Mouse (Mus musculus): ENCODE data around the gene Jtb. TPM values are rescaled to one million over a fixed set of nuclear protein-coding genes. Genes with fewer than 3 reads are reported as not detected.

The Jtb gene
- polyA plus RNA-seq, 1 experiment = 72.7 TPM

GRCm38 (mm10) chr3:90264687-90265033 lies 33.3 kb downstream of the Jtb start:
- Histone ChIP-seq H3K27ac (ENCODE audit: control insufficient read depth, insufficient read depth, low read depth, low read length, poor library complexity) (peak overlapping the region; percentile 99), H3K4me1 (ENCODE audit: control insufficient read depth, insufficient read depth, low read length) (peaks cover 3% of the 10 kb centered on the region; the same call in 1 of the 2 replicates), H3K4me3 (replicated peaks; ENCODE audit: control insufficient read depth, low read depth, low read length) (peak overlapping the region; percentile 69)
- TF ChIP-seq POLR2A (IDR thresholded peaks at IDR 0.05; ENCODE audit: borderline replicate concordance, control insufficient read depth, low read depth, low read length) (no peak), CTCF (IDR thresholded peaks at IDR 0.05; ENCODE audit: control insufficient read depth, insufficient read depth, low read length) (no peak)
- WGBS = 10% methylated on average over 10 of the region's 10 CpGs

- H3K27ac ChIP-seq (ENCODE audit: control insufficient read depth, insufficient read depth, low read depth, low read length, poor library complexity) = peak within 1 kb of the TSS; percentile 99
- under 1% methylated on average over 77 of the region's 87 CpGs for WGBS
- peak within 1 kb of the TSS; percentile 69 for H3K4me3 ChIP-seq (replicated peaks; ENCODE audit: control insufficient read depth, low read depth, low read length)
- H3K4me1 ChIP-seq (ENCODE audit: control insufficient read depth, insufficient read depth, low read length) = peaks cover 3% of the 10 kb centered on the region; the same call in 1 of the 2 replicates
- TF ChIP-seq POLR2A (IDR thresholded peaks at IDR 0.05; ENCODE audit: borderline replicate concordance, control insufficient read depth, low read depth, low read length) (peak; percentile 71; the same call in 1 of the 2 replicates), CTCF (IDR thresholded peaks at IDR 0.05; ENCODE audit: control insufficient read depth, insufficient read depth, low read length) (peak; percentile 80)
Observed at GRCm38 (mm10) chr3:90265034-90265931, 33.9 kb downstream of the Jtb start, which contains the start of gene Dennd4b. Gene Dennd4b (plus strand): TSS chr3:90265185.

DNA sequence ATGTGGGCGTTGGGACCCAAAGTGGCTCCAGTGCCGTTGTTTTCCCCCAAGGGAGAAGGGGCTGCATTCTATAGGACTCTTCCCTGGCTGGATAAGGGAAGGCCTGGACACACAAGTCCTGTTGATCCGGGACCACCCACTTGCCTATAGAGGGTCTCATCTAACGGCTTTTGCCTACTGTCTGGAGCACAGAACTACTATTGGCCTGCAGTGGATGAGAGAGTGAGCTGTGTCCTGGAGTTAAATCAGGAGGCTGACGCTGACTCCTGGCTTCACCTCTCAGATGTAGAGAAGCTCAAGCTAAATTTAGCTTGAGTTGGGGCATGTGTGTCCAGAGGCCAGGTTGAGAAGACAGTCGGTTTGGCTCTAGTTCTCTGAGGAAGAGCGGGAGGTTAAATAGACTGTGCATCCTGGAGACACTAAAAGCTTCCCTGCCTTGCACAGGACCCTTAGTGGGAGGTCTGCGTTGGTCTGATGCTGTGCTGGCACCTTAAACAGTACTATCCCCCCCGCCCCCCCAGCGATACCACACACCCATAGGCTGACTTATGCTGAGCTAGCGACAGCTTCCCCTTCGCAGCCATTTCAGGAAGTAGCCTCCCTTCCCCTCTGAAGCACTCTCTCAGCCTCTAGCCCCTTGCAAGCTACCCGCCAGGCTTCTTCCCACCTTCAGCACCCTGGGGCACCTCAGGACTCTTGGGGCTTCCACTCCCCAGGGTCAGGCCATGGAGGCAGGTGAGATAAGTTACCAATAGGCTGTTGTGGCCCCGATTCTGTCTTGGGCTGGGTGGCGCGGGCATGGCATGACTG lies 34.7 kb downstream of the Jtb start:
- TF ChIP-seq CTCF (IDR thresholded peaks at IDR 0.05; ENCODE audit: control insufficient read depth, insufficient read depth, low read length) = no peak
- peak; percentile 57; the same call in 1 of the 2 replicates for TF ChIP-seq POLR2A (IDR thresholded peaks at IDR 0.05; ENCODE audit: borderline replicate concordance, control insufficient read depth, low read depth, low read length)
- 1% methylated on average over 16 of the region's 16 CpGs for WGBS
- Histone ChIP-seq H3K27ac (ENCODE audit: control insufficient read depth, insufficient read depth, low read depth, low read length, poor library complexity) (peak overlapping the region; percentile 99), H3K4me1 (ENCODE audit: control insufficient read depth, insufficient read depth, low read length) (peaks cover 3% of the 10 kb centered on the region; the same call in 1 of the 2 replicates), H3K4me3 (replicated peaks; ENCODE audit: control insufficient read depth, low read depth, low read length) (peak overlapping the region; percentile 69)

DNA sequence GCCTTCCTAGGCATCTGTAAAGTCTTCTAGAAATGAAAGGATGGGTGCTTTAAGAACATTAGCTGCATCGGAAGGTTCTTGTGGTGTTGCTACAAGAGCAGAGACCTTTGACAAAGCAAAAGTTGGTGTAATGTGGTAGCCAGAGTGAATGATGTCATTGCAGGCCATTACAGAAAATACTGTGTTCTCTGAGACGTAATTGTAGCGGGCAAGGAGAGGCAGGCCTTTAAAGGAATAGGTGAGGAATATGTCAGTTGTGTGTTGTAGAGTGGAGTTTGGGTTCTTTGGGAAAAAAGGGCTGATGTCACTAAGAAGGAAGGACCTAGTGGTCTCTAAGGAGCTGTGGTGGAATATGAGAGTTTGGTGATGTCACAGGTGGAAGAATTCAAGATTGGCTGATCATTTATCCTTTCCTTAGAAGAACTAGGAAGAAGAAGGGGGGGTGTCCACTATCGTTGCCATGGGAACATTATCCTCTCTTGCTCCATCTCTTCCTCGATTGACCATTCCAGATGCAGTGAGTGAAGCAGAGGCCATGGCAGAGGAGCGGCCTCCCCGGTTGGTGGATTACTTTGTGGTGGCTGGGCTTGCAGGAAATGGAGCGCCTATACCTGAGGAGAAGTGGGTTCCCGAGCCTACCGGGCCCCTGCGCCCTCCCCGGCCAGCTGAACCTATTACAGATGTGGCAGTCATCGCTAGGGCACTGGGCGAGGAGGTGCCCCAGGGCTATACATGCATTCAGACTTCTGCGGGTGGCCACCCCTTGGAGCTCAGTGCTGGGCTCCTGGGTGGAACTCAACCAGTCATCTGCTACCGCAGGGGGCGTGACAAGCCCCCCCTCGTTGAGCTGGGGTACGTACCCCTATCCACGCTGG lies 35.7 kb downstream of the Jtb start:
- Histone ChIP-seq H3K27ac (ENCODE audit: control insufficient read depth, insufficient read depth, low read depth, low read length, poor library complexity) (peak overlapping the region; percentile 99), H3K4me3 (replicated peaks; ENCODE audit: control insufficient read depth, low read depth, low read length) (peak overlapping the region; percentile 69), H3K4me1 (ENCODE audit: control insufficient read depth, insufficient read depth, low read length) (peaks cover 3% of the 10 kb centered on the region; the same call in 1 of the 2 replicates)
- WGBS = 51% methylated on average over 20 of the region's 20 CpGs
- TF ChIP-seq CTCF (IDR thresholded peaks at IDR 0.05; ENCODE audit: control insufficient read depth, insufficient read depth, low read length) (no peak), POLR2A (IDR thresholded peaks at IDR 0.05; ENCODE audit: borderline replicate concordance, control insufficient read depth, low read depth, low read length) (no peak)

DNA sequence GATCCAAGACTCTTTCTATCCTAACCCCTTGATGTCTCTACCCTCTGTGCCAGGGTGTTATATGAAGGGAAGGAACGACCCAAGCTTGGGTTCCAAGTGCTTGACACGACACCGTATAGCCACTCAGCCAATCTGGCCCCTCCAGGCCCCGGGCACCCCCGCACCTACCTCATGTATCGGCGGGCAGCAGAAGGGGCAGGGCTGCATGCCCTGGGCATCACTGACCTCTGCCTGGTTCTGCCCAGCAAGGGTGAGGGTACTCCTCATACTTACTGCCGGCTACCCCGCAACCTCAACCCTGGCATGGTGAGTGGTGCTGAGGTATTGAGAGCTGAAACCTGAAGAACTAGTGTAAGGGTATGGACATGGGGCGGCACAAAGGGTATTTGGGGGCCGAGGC lies 36.8 kb downstream of the Jtb start:
- 92% methylated on average over 11 of the region's 11 CpGs for WGBS
- Histone ChIP-seq H3K4me1 (ENCODE audit: control insufficient read depth, insufficient read depth, low read length) (peaks cover 3% of the 10 kb centered on the region; the same call in 1 of the 2 replicates), H3K4me3 (replicated peaks; ENCODE audit: control insufficient read depth, low read depth, low read length) (no peak overlapping the region), H3K27ac (ENCODE audit: control insufficient read depth, insufficient read depth, low read depth, low read length, poor library complexity) (no peak overlapping the region)
- TF ChIP-seq POLR2A (IDR thresholded peaks at IDR 0.05; ENCODE audit: borderline replicate concordance, control insufficient read depth, low read depth, low read length) (no peak), CTCF (IDR thresholded peaks at IDR 0.05; ENCODE audit: control insufficient read depth, insufficient read depth, low read length) (no peak)

GRCm38 (mm10) chr3:90268971-90269370 lies 37.6 kb downstream of the Jtb start:
- 91% methylated on average over 16 of the region's 16 CpGs for WGBS
- Histone ChIP-seq H3K27ac (ENCODE audit: control insufficient read depth, insufficient read depth, low read depth, low read length, poor library complexity) (no peak overlapping the region), H3K4me1 (ENCODE audit: control insufficient read depth, insufficient read depth, low read length) (peaks cover 3% of the 10 kb centered on the region; the same call in 1 of the 2 replicates), H3K4me3 (replicated peaks; ENCODE audit: control insufficient read depth, low read depth, low read length) (no peak overlapping the region)
- TF ChIP-seq POLR2A (IDR thresholded peaks at IDR 0.05; ENCODE audit: borderline replicate concordance, control insufficient read depth, low read depth, low read length) = no peak
- no peak for TF ChIP-seq CTCF (IDR thresholded peaks at IDR 0.05; ENCODE audit: control insufficient read depth, insufficient read depth, low read length)

- WGBS = 87% methylated on average over 8 of the region's 8 CpGs
- no peak overlapping the region for H3K27ac ChIP-seq (ENCODE audit: control insufficient read depth, insufficient read depth, low read depth, low read length, poor library complexity)
- H3K4me1 ChIP-seq (ENCODE audit: control insufficient read depth, insufficient read depth, low read length) = no peaks in the 10 kb centered on the region; the same call in 1 of the 2 replicates
- no peak overlapping the region for H3K4me3 ChIP-seq (replicated peaks; ENCODE audit: control insufficient read depth, low read depth, low read length)
- TF ChIP-seq CTCF (IDR thresholded peaks at IDR 0.05; ENCODE audit: control insufficient read depth, insufficient read depth, low read length) = no peak
- no peak for TF ChIP-seq POLR2A (IDR thresholded peaks at IDR 0.05; ENCODE audit: borderline replicate concordance, control insufficient read depth, low read depth, low read length)
Observed at GRCm38 (mm10) chr3:90270784-90271183, 39.4 kb downstream of the Jtb start.
